Mouse (Mus musculus): ENCODE results near the gene Clmp. TPM values are rescaled to one million over a fixed set of nuclear protein-coding genes. Genes with fewer than 3 reads are reported as not detected.
"Not testable (repeated sequence)": the region's sequence is repeated elsewhere in the genome, so short reads cannot be mapped to it uniquely, and the experiment has no call there.

Clmp gene
- polyA plus RNA-seq, 2 experiments from 2014 or later: 0.19 TPM; not detected in 1

DNA sequence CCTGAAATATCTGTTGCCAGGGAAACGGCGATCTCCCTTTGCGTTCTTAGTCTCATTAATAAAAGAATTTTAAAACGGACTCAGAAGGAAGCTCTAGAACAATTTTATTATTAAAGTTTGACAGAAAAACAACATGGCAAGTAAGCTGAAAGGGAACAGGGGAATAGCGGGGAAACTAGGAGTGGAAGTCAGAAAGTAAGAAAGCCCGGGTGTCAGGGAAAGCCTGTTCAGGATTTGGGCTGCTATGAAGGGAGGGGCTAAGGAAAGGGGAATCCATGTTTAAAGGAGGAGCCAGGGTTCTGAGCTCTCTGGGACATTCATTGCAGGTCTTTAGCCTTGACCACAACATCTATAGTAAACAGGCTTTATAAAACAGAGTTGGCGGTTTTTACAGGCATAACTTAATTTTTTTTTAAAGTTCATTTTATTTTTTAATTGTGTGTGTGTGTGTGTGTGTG, 45.9 kb downstream of the Clmp start:
- no peak for ATAC-seq

DNA sequence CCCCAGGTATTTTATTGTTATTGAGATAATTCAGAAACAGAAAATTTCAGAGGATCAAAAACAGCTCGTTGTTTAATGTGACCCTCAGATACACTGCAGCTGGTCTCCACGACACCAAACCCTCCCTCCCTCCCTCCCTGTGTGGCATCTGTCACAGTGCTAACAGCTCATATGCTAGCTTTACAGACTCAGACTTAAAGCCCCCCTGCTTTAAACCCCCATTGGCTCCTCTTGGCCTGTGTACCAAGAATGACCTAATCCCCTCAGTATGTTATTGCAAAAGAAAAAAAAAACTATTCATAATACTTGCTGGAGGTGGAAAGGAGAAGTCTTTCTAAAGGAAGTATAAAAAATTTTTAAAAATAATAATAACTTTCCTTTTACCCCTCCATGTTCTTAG, 46.5 kb downstream of the Clmp start:
- no peak for ATAC-seq

DNA sequence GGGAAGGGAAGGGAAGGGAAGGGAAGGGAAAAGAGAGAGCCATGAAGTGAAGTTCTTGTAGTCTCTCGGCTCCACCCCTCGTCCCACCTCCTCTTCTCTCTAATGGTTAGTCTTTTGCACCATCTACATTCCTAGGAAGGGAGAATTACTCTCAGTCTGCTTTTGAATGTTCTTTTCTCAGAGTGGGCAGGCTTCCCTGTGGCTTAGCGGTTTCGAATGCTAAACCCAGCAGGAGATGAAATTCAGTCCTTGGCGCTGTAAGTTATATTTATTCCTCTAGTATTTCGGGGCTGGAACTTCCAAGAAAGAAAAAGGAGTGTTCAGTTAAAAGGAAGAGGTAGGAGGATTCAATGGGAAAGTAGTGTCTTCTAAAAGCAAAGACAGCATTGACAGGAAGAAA, 51.4 kb downstream of the Clmp start:
- ATAC-seq: no peak

DNA sequence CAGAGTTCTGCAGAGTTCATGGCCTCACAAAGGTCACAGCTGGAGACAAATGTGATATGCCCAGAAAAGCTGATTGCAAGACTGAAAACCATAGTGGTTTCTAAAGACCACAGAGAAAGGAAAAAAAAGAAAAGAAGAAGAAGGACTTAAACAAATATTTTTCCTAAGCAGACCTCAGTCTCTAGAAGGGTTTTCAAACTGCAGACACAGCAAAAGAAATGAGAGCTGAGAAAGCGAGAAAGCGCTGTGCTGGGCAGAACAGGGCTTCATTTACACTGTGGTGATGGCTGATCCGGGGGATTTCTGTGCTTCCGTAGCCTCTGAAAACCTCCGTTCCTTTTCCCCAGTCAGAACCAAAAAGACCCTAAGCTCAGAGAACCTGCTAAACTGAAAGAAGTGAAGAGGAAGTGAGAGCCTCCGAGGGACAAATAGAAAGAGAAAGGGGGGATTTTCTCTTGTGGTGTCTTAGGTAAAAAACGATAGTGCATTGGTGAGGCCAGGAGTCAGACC, 57.8 kb downstream of the Clmp start:
- ATAC-seq: peak; percentile 64

DNA sequence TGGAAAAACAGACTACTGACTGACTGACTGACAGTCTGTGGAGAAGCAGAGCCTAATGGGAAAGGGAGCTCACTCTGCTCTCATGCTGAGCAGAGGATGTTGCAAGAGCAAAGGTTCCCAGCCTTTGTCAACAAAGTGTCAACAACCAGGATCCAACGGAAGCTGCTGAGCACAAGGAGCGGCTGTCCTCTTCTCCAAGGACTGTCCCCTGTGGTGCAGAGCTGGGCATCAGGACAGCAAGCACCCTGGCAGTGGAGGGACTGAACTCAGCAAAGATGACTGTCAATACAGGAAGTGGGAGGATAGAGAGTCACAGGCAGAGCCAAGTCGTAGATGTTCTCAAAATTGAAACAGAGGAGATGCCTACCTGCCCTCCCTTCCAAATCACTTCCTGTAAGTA, 58.5 kb downstream of the Clmp start:
- peak; percentile 79 for ATAC-seq

DNA sequence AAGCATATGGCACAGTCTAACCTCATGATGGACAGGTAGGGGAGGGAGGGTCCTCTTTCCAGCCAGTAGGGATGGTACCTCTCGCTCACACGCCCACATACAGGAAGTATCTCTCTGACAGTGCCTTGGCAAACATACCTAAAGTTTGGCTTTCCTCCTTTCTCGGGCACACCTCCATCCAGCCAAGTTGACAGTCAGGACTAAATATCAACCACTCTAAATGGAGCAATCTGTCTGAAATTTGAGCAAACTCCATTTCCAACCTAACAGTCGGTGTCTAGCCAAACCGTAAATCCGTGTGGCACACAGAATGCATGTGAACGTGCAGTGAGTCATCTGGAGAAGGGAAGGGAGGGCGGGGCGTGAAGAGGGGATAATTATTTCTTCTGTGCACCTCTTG, 61.0 kb downstream of the Clmp start:
- ATAC-seq: no peak

DNA sequence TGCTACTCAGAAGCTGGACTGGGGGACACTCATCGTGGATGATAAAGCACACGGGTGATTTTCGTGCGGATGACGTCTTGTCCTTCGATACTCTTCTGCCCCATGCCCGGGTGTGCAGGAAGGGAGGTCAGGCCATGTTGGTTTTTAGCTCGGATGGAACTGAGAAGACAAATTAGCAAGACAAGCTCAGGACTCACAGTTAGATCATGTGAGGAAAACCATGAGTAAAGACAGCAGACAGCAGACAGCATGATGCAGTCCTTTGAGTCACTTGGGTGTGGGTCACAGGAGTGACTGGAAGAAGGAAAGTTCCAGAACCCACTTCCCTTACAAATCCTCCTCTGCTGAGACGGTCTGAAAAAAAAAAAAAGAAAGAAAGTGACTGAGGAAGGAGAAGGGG, 61.5 kb downstream of the Clmp start:
- no peak for ATAC-seq

DNA sequence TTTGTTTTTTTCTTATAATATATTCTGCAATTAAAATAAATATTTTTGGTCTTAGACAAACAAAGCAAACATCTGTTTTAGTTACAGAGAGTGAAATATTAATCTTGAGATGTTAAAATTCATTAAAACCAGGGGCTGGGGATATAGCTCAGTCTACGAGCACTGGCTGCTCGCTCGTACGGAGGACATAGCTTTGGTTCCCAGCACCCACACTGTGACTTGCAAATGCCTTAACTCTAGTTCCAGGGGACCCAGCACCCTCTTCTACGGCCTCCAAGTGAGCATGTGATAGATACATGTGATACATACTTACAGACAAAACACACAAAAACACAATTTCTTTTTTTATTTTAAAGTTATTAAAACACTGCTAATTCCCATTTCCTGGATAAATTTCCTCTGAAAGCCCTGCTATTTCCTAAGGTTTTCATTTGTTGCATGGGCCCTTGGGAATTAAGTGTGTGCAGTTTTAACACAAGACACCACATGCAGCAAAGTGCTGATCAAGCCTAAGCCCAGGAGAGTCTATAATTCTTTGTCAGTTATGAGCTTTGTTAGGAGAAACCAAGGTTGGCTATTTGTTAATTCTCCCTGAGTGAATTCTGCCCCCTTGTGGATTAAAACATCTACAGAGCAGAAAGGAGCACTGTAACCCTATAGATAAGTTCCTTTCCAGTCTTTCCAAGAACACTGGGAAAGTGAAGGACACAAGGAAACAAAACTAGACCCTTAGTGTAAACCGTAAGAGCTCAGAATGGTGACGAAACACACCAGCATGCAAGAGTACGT, 64.3 kb downstream of the Clmp start:
- peak; percentile 69 for ATAC-seq

DNA sequence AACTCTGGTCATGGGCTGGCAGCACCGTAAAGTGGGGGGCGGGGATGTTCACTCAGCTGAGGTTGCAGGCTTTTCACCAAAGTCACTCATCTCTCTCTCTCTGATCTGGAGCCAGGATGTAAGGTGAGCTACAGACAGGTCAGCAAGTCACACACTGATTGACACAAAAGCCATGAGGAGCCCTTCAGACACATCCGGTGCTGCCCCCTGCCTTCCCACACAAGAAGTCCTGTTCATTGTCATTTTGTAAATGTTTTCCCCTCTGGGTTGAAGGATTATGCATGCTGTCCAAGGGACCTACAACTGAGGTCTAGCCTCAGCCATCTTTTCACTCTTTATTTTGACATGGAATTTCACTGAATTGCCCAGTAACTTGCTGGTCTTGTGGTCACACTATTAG, 66.0 kb downstream of the Clmp start:
- ATAC-seq: no peak

DNA sequence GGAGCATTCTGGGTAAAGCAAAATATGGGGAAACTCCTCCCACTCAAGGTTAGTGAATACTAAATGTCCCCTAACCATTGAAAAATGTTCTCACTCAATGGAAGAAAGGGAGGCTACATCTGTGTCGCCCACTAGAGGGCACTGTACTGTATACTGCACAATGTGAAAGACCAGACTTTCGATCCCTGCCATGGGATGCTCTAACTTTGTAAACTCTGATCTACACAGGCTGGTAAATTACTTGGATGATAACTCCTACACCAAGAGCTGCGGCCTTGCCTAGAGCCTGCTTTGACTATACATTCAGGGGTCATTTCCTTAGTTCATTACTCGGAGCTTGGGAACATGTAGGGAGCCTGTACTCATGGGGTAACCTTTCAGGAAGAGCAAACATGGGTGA, 70.6 kb downstream of the Clmp start:
- peak; percentile 48 for ATAC-seq

DNA sequence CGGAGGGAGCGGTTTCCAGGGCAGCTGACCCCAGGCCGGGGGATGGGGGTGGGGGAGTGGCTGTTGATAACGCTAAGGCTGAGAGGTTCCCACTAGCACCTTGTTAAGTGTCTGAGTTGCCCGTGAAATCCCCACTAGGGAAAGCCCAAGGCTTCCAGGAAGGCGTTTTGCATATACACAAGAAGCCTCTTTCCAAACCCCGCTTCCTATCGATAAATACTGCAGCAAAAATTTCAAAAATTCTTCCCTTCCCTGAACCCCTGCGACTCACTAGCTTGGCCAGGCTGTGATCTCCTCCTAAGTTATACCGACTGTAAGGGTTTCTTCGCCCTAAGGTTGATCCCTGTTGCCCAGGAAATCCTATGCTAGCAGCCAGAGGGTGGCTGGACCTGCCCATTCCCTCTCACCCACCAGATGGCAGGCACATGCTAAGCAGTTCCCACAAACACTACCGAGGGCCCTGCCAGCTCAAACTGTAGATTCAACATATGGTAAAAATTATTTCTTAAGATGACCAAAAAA, 71.4 kb downstream of the Clmp start:
- ATAC-seq: no peak

DNA sequence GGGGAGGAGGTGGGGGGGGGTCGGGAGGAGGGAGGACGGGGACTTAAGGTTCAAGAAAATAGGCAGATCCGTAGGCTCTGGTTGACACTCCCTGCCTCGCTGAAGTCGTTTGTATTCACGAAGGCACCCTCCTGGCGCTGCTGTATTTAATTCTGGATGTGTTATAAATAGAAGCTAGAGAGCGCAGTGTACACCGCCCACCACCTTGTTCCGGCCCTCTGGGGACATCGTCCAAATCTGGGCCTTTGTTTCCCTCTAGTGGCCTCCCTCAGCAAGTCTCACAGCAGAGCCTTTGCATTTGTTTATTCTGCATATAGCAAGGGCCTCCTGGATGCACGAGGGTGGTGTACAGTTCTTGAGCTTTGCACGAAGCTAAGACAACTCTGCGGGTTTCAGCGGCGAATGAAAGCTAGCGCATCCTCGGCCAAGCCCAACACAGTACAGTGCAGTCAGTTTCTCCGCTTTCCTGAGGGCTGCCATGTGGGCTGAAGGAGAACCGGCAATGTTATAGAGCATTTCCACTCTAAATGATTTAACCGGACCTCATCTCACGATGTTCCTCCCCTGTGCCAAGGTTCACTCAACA, 72.0 kb downstream of the Clmp start:
- peak; percentile 94 for ATAC-seq

DNA sequence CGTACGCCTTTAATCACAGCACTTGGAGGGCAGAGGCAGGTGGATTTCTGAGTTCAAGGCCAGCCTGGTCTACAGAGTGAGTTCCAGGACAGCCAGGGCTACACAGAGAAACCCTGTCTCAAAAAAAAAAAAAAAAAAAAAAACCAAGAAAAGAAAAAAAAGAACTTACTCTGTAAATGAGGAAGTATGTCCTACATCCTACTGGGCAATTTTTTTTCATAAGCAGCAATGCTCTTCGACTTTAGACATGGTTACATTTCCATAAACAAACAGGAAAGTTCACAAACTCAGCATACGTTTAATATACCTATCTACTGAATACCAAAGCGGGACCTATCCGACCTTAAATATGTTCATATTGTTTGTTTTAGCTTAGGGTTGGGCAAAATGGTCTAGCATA, 76.6 kb downstream of the Clmp start:
- ATAC-seq: no peak

DNA sequence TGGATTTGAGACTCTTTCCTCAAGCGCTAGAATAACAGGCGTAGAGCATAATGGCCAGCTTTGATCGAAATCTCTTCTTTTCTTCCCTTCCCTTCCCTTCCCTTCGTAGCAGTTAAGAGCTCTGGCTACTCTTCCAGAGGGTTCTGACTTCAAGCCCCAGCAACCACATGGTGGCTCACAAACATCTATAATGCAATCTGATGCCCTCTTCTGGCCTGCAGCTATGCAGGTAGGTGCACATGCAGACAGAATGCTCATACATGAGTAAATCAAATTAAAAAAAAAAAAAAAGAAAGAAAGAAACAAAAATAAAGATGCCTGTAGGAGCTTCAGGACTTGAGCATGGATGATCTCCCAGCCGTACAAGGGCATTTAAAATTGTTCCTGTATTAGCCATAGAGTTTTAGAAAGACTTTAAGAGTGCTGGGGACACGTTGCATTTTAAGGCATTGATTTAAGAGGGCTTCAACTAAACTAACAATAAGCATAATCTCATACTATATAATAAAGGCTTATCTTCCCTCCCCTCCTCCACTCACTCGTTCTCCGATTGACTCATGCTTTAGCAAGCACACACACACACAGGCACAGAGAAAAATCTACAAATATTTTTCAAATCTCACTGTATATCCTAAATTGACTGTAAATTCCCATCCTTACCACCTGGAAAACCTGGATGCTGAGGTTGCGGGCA, 79.3 kb downstream of the Clmp start:
- ATAC-seq: no peak

DNA sequence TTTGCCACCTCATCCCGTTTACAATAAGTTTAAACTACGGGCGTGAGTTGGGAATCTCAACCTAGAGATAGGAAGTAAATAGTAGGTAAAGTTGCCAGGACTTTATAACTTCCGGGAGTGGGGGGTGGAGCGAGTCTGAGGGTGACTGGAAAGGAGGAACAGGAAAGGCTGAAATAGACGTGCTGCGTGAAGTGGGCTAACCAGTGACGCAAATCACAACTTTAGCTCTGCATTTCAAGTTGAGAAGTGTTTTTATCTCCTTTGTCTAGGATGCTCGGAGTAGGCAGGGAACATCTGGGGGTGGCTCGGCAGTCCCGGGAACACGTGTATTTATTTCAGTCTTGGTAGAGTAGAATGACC, 79.8 kb downstream of the Clmp start:
- no peak for ATAC-seq

DNA sequence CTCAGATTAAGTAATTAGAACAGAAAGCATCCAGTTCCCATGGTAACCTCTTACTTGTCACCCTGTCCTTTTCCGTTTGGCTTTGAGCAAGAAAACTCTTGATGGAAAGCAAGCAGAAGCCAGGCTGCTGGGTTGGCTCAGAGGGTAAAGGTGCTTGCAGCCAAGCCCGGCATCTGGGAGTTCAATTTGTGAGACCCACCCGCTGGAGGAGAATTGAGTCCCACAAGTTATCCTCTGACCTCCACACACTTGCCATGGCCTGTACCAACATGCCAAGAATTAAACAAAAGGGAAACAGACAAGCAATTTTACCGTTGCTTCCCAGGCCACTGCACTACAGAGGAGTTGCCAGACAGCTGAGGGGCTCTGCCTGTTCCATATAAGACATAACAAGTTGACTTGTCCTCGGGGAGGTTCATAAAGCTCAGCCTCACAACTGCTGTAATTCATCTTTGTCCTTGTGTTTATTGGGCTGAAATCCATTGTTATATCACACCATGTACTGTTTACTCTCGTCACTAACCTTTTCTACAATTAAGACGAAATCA, 80.4 kb downstream of the Clmp start:
- ATAC-seq: no peak

DNA sequence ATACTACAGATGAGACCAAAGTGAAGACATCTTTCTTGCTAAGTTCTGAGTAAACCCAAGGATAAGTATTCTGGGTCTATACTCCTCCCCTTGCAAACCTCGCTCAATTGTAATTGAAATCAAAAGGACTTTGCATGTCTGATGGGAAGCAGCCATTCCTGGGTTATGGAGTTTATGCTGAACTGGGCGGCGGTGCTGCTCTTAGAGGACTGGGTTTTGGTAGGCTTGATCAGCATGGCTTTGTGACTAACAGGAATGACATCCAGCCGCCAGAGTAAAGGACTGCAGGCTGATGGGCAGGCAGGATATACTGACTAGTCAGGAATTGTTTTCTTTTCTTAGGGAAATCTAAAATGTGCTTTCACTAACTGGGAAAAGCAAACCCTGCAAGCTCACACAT, 82.2 kb downstream of the Clmp start:
- ATAC-seq: no peak

DNA sequence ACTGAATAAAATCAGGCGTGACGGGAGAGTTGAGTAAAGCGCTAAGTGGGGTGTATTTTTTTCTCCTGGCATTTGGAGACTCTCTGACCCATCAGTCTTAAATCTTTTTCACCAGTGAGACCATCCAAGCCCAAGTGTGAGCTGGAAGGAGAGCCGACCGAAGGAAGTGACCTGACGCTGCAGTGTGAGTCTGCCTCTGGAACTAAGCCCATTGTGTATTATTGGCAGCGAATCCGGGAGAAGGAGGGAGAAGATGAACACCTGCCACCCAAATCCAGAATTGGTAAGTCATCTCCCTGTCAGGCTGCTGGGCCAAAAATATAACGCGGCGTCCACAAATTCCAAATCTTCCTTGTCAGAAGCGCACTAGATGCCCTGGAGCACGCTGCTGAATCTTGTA, 86.5 kb downstream of the Clmp start:
- ATAC-seq: no peak

DNA sequence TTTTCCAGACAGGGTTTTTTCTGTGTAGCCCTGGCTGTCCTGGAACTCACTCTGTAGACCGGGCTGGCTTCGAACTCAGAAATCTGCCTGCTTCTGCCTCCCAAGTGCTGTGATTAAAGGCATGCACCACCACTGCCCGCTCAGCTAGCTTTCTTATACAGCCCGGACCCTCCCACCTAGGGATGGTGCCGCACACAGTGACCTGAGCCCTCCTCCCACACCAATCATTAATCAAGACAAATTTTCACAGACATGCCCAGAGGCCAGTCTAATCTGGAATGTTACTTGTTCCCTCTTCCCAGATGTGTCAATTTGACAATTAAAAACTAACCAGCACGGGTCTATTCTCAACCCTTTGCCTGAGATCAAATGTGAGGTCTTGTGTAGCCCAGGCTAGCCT, 87.4 kb downstream of the Clmp start:
- ATAC-seq: not testable (repeated sequence)

DNA sequence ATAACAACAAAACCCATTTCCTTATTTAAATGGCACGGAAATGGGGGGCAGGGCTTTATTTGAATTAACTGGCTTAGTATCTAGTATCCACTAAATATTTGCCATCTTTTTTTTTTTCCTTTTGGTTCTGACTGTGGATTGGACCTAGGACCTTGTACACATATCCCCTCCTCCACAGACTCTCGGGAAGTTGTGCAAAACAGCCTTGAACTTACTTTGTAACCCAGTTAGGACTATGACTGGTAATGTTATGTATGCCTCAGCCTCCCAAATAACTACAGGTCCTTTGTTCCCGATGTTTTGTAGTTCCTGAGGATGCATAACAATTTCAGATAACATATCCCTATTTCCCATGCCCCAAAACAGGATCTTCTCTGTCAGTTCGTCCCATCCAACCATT, 88.1 kb downstream of the Clmp start:
- no peak for ATAC-seq

DNA sequence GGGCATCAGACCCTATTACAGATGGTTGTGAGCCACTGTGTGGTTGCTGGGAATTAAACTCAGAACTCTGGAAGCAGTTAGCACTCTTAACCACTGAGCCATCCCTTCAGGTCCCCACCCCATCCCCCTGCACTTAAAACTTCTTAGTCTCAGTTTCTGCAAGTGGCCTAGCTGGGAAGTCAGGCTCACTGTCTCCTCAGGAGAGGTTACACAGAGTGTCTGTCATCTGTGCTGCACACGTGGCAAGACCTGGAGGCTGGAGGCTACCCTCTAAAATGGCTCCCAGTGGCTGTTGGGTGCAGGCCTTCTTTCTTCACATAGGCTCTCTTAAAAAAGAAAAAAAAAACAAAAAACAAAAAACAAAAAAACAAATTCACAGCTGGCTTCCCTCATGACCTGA, 90.3 kb downstream of the Clmp start:
- no peak for ATAC-seq

DNA sequence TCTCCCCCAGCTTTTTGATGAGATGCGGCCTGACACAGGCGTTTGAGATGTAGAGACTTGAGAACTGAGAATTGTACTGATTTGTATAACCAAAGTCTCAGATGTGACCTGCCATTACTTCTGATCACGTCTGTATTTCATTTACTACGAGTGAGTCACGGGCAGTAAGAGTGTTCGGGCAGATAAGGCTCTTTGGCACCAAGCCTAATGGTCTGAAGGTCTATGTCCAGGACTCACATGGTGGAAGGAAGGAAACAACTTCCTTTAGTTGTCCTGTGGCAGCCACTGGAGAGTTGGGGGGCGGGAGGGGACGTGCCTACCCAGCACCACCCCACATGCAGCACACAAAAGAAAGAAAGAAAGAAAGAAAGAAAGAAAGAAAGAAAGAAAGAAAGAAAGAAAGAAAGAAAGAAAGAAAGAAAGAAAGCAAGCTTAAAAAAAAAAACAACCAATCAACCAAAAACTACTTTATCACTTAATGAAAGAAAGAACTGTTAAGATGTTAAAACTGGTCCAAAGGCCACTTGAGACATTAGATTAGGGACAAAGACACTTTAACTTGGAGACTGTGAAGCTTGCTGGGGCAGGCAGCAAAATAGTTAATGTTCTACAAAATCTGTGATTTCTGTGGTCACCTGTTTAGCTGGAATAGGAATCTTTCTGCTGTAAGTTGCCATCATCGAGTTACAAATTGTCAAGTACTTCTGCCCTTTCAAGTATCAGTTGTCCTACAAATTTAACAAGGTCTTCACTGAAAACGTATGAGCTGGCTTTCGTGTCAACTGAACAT, 90.9 kb downstream of the Clmp start:
- ATAC-seq: no peak

All from activated CD4-positive, CD25-positive, alpha-beta regulatory T cell, adult 4 months (primary cell).